ENCODE assay signal across 9 mouse cellular contexts in the genomic region with DNA sequence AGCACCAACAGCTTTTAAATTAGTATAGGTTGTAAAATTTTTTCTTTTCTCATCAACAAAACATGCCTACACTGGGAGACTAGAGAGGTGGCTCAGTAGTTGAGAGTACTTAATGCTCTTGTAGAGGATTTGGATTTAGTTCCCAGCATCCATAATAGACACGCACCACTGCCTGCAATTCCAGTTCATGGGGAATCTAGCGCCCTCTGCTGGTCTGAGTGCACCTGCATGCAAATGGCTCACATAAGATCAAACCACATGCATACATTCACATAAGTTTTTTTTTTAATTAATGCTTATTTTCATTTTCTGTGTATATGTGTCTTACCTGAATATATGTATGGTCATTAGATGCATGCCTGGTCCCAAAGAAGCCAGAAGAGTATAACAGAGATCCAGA. TPM values are rescaled to one million over a fixed set of nuclear protein-coding genes. Genes with fewer than 3 reads are reported as not detected.
DNase-seq lines count a peak whose midpoint lies in the region; TF ChIP-seq lines count a peak whose summit lies in the region.
"Had no signal": no experiment of that assay in that cellular context is flagged by ENCODE, and none has a peak within 500 bp of the region (broad histone marks: within the 10 kb centered on the region; RNA-seq: fewer than 3 reads in every experiment).

No protein-coding gene starts in this region.

- no peak overlapping the region for H3K4me3 ChIP-seq in testis, adult 2 months (ENCODE audit: control insufficient read depth, low read depth, low read length)
- H3K4me3 ChIP-seq: neural tube, embryonic 13.5 days had no signal

- H3K27me3 ChIP-seq in testis, adult 2 months (ENCODE audit: control insufficient read depth, insufficient read depth, low read length): no peaks in the 10 kb centered on the region

- H3K36me3 ChIP-seq in testis, adult 2 months (ENCODE audit: control insufficient read depth, insufficient read depth, low read length): no peaks in the 10 kb centered on the region
- H3K36me3 ChIP-seq: neural tube, embryonic 13.5 days had no signal

- intact Hi-C loops in left cerebral cortex, postnatal 4 days (cut with DNase I): no loop called here
- intact Hi-C loops in left cerebral cortex, postnatal 14 days (cut with DNase I): loop anchor here (5.0 kb wide), 1 partner anchor 40 kb away; no protein-coding TSS in a partner anchor

- TF ChIP-seq CTCF in testis, adult 2 months (IDR thresholded peaks at IDR 0.05; ENCODE audit: control insufficient read depth, insufficient read depth, insufficient replicate concordance, low read depth, low read length): peak; percentile 69; the same call in 1 of the 2 replicates

- H3K27ac ChIP-seq in testis, adult 2 months (ENCODE audit: control insufficient read depth, insufficient read depth, low read depth, low read length): no peak overlapping the region
- H3K27ac ChIP-seq: neural tube, embryonic 13.5 days had no signal

- no peak for TF ChIP-seq POLR2A in testis, adult 2 months (IDR thresholded peaks at IDR 0.05; ENCODE audit: control insufficient read depth, low read depth, low read length)

- H3K4me1 ChIP-seq in testis, adult 2 months (ENCODE audit: control insufficient read depth, insufficient read depth, low read length): no peaks in the 10 kb centered on the region; the same call in 1 of the 2 replicates
- H3K4me1 ChIP-seq: neural tube, embryonic 13.5 days had no signal

- peak; percentile 23 to 24 for DNase-seq in cerebellum, adult 18-20 months
- DNase-seq in cerebellum, adult 9-11 months: no peak
- peak; percentile 29 for DNase-seq in left cerebral cortex, postnatal 4 days
- no peak for DNase-seq in left cerebral cortex, postnatal 14 days (ENCODE audit: low spot score in 2 of 2)
- DNase-seq in adrenal gland, postnatal 14 days: peak; percentile 65
- DNase-seq in kidney, postnatal 14 days: peak; percentile 25
- no peak for DNase-seq in urinary bladder, postnatal 36 days (ENCODE audit: low spot score in 2 of 2)

RNA-seq across cellular contexts. Expression of a gene that starts 13.2 kb away (rescaled TPM):
- under 1 TPM; 0.06 to 0.08 TPM for total RNA-seq in left cerebral cortex, postnatal 4 days (2021)
- under 1 TPM; 0.08 to 0.13 TPM for total RNA-seq in left cerebral cortex, postnatal 14 days (2021)
- total RNA-seq in adrenal gland, postnatal 14 days (2021): 0.15 TPM in 1 of 2 replicates, not detected in the other
- polyA plus RNA-seq in testis, adult 2 months (2012; rRNA removed): 0.02 and 0.04 TPM in 2 replicates
- polyA plus RNA-seq: neural tube, embryonic 13.5 days had no signal

RNA-seq across cellular contexts. Expression of a gene that starts 26.1 kb away (rescaled TPM):
- total RNA-seq in left cerebral cortex, postnatal 4 days (2021): 10 to 100 TPM; 34.6 to 35.9 TPM
- total RNA-seq in left cerebral cortex, postnatal 14 days (2021): 100 to 1,000 TPM in 1 of 2 experiments, 10 to 100 TPM in 1; 97.5 to 101 TPM
- 94.6 and 99.3 TPM in 2 replicates for total RNA-seq in adrenal gland, postnatal 14 days (2021)
- 20.4 and 21.6 TPM in 2 replicates for polyA plus RNA-seq in testis, adult 2 months (2012; rRNA removed)

RNA-seq across cellular contexts. Expression of a gene that starts 26.2 kb away (rescaled TPM):
- 100 to 1,000 TPM in 1 of 2 experiments, 10 to 100 TPM in 1; 88.7 to 100 TPM for total RNA-seq in left cerebral cortex, postnatal 4 days (2021)
- 100 to 1,000 TPM; 352 to 363 TPM for total RNA-seq in left cerebral cortex, postnatal 14 days (2021)
- 2.1 and 2.3 TPM in 2 replicates for total RNA-seq in adrenal gland, postnatal 14 days (2021)
- polyA plus RNA-seq in testis, adult 2 months (2012; rRNA removed): 0.68 and 1.1 TPM in 2 replicates

Comparison
In these comparisons a context has a peak if more than half of its experiments do, and no peak if none do; other contexts are left out.
1. DNase-seq: peak in cerebellum, adult 18-20 months (2 of 2), left cerebral cortex, postnatal 4 days (single experiment), adrenal gland, postnatal 14 days (single experiment) and kidney, postnatal 14 days (single experiment); none in cerebellum, adult 9-11 months (single experiment), left cerebral cortex, postnatal 14 days (0 of 2) and urinary bladder, postnatal 36 days (0 of 2).
2. RNA of a gene that starts 26.2 kb away (total RNA-seq): 352 to 363 TPM in left cerebral cortex, postnatal 14 days and 88.7 to 100 TPM in left cerebral cortex, postnatal 4 days; 2.1 to 2.3 TPM in adrenal gland, postnatal 14 days; every median in the first group is over 10 times any median in the second.